Mouse (Mus musculus) cerebellum, adult 9-11 months (tissue): ENCODE measurements around the gene Sh3bgrl2.

ENCODE experiments used
- DNase-seq: peaks from one replicate; pipeline ENCODE4 v3.0.0; 2022

The Sh3bgrl2 gene

GRCm38 (mm10) chr9:83686511-83687100 is 138.5 kb downstream of the Sh3bgrl2 start:
- DNase-seq = peak; percentile 41

- no peak for DNase-seq
Measured at GRCm38 (mm10) chr9:83687904-83688303, 139.8 kb downstream of the Sh3bgrl2 start.
